Mouse (Mus musculus) 3T3-L1 (cell line): ENCODE results near the gene Espl1.

Experiments used
- DNase-seq: peaks from one replicate; pipeline ENCODE4 v3.0.0-alpha.2; 2015; ENCODE audit warnings: low read depth, low spot score

Espl1 gene

GRCm38 (mm10) chr15:102295633-102296367 is at the start of gene Espl1:
Gene Espl1 (plus strand): TSS chr15:102296266.
- DNase-seq: peak; percentile 97

GRCm38 (mm10) chr15:102246866-102247251 is 49.2 kb upstream of the Espl1 start:
- DNase-seq: peak; percentile 98

DNA sequence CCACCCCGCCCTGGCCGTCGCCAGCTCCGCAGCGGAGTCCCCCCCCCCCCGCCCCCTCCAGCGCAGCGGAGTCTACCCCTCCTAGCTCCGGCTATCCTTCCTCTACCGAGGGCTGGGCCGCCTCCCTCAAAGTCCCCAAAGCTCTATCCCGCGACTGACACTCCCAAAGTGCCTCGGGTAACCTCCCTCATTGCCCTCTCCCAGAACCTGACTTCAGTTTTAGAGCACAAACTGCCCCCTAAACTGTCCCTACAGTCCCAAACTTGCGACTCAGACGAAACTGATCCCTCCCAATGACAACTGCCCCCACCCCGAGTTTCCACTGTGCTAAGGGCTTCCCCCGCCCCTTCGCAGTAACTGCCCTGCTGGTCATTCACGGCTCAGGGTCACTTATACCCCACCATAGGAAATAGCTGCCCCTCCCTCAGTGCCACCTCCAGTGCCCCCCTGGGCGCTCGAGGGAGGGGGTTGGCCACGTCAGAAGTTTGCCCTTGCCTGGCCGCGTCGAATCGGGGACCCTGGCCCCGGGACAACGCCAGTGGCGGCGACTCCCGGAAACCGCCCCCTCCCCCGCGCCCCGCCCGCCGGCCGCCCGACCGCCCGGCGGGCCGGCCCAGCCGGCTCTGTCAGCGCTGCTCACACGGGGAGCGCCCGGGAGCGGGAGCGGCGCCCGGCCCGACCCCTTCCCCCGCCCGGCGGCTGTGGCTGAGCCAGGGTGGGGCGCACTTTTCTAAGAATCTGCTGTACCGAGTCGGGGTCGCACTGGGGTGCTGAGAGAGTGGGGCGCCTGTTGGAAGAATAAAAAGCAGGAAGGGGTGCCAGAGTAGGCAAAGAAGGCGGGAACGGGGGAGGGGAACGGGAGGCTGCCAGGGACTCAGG is 48.6 kb upstream of the Espl1 start:
- DNase-seq: no peak

GRCm38 (mm10) chr15:102248131-102248811 is 47.8 kb upstream of the Espl1 start:
- DNase-seq: peak; percentile 71

GRCm38 (mm10) chr15:102248812-102249191 is 47.3 kb upstream of the Espl1 start:
- peak; percentile 43 for DNase-seq

- no peak for DNase-seq
Measured at GRCm38 (mm10) chr15:102249251-102249691, 46.8 kb upstream of the Espl1 start.

GRCm38 (mm10) chr15:102249967-102250366 is 46.1 kb upstream of the Espl1 start:
- no peak for DNase-seq

DNA sequence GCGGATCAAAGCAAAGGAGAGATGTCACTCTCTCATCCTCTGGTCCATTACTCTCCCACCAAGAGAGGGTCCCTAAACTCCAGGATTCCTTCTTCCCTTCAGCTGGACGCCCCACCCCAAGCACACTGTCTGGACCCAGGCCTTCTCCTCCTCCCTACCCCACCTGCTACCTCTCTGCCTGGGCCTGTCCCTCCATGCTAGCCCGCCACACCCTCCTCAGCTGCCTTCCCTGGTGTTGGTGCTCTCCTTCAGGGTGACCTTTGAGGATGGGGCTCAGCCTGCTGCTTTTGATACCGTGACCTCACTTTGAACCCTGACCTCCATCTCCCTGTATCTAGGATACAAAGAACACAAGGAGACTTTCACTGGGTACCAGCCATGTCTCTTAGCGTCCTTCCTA is 45.5 kb upstream of the Espl1 start:
- DNase-seq: no peak

DNA sequence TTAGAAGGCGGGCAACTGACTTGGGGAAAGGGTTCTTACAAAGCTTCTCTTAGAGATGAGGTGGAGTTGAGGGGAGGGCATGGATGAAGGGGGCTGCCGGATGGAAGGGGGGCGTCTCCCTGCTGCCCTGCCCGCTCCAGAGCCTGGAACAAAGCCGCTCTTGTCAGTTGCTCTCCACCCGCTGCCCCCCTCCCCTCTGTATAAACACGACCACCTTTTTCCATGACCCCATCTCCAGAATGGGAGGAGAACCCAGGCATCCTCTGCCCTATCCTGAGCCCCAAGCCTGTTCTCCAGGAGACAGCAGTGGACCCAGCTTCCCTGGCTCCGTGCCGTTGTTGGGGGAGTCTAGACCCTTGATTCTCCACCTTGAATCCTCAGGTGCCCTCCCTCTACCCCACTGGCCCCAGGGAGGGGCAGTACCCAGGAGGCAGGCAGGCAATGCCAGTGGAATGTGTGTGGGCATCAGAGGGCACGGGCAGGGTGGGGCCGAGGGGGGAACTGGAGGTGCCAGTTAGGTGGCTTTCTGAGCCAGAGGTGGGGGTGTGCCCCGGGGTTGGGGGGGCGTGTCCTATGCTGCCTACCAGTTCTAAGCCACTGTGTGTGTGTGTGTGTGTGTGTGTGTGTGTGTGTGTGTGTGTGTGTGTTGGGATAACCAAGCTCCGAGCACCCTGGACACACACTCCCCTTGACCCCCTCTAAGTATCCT is 40.4 kb upstream of the Espl1 start:
- DNase-seq: no peak

- peak; percentile 42 for DNase-seq
Measured at GRCm38 (mm10) chr15:102256431-102257201, 39.5 kb upstream of the Espl1 start.

DNA sequence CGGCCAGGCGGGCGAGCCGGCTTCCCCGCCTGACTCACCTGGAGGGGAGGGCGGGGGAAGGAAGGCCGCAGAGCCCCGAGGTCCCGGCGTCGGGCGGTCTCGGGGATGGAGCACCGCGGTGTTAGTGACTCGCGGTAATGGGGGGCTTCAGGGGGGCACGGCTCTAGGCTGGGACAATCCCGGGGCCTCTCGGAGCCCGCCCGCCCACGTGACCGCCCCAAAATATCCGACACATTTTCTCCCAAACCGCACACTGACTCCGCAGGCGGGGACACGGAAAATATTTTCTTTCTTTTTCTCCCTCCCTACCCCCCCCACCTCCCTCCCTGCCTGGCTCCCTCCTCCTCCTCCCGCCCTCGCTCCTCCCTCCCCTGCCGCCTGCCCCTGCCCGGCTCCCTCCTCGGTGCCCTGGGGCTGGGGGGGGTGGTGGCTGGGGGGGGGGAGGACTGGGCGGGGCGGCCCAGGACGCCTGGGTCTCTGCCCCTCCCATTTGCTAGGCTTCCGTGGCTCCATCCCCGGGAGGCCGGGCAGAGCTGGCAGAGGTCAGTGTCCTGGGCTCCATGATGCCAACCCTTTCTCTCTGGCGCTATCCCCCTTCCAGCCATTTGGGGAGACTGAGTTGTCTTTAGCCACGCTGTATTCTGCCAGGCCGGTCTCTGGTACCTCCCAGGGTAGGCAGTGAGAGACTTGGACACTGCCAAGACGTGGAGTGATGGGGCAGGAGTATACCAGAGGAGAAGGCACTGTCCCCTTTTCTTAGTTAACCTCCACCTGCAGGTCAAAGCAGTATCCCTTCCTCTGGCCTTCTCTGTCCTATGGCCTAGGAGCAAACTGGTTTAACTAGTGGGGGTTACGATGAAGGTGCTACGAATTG is 38.6 kb upstream of the Espl1 start, which contains the start of gene Rarg:
TSS of gene Rarg (minus strand) at position 316 of the 874 bp plus-strand sequence.
- DNase-seq: peak; percentile 81

- DNase-seq: peak; percentile 66
Measured at GRCm38 (mm10) chr15:102258076-102258470, 38.0 kb upstream of the Espl1 start.

DNA sequence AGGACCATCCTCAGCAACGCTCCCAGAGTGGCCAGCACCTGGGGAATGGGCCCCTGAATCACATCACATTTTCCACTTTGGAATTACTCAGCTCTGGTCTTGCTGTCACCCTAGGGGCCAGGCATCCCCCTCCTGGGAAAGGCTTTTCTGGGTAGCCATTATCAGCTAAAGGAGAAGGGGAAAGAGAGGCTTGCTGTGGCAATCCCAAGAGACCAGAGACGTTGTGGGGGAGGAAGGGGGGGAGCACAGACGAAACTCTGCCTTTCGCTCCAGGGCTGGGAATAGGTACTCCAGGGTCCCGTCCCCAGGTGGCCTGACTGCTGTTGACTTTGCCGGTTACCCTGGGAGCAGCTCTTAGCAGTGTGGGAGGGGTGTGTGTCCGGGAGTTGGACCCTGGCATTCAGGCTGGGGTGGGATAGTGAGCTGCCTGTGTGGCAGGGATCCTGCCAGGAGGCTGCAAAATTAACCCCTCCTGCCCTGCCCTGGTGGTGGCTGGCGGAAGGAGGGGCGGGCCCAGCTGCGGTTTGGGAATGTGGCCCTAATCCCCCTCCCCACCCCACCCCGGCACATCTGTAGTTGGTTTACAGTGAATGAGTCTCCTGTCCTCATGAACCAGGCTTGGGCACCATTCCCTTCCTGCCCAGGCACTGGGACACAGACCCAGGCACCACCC is 37.3 kb upstream of the Espl1 start:
- DNase-seq: peak; percentile 51

GRCm38 (mm10) chr15:102262582-102262981 is 33.5 kb upstream of the Espl1 start:
- DNase-seq: no peak

GRCm38 (mm10) chr15:102263037-102263436 is 33.0 kb upstream of the Espl1 start:
- DNase-seq: no peak

DNA sequence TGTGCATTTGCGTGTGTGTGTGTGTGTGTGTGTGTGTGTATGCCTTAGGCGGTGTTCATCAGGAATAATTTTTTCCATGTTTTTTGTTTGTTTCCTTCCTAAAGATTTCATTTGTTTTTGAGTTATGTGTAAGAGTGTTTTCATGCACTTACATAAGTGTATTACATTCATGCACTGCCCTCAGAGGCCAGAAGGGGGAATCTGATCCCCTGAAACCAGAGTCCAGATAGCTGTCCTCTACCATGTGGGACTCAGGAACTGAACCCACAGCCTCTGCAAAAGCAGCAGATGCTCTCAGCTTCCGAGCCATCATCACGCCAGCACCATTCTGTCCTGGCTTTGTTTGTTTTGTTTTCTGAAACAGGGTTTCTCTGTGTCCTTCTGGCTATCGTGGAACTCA is 30.5 kb upstream of the Espl1 start:
- DNase-seq: peak; percentile 56

GRCm38 (mm10) chr15:102270274-102270960 is 25.6 kb upstream of the Espl1 start, which contains the start of gene Gm9918:
Gene Gm9918 (plus strand): TSS chr15:102270563.
- DNase-seq: no peak

GRCm38 (mm10) chr15:102271441-102271840 is 24.6 kb upstream of the Espl1 start:
- DNase-seq: no peak
